10 mouse cellular contexts compared by ENCODE assay signal in genomic region chr9:45550662-45551061, GRCm38 (mm10).
A peak's percentile ranks its signal among the peaks of the same experiment; 100 is the strongest.
DNase-seq lines count a peak whose midpoint lies in the region; ATAC-seq and TF ChIP-seq lines count a peak whose summit lies in the region.
"Had no signal": no experiment of that assay in that cellular context is flagged by ENCODE, and none has a peak within 500 bp of the region (broad histone marks: within the 10 kb centered on the region; RNA-seq: fewer than 3 reads in every experiment).

No protein-coding gene starts in this region.

- no peaks in the 10 kb centered on the region for H3K36me3 ChIP-seq in forebrain, embryonic 13.5 days (ENCODE audit: poor library complexity, severe bottlenecking)
- H3K36me3 ChIP-seq in midbrain, embryonic 14.5 days (ENCODE audit: control insufficient read depth, insufficient read depth, low read length) = no peaks in the 10 kb centered on the region
- no peaks in the 10 kb centered on the region for H3K36me3 ChIP-seq in stomach, postnatal 0 days (ENCODE audit: control insufficient read depth, insufficient read depth, low read length)
- H3K36me3 ChIP-seq: kidney, embryonic 15.5 days; liver, embryonic 15.5 days had no signal

- H3K4me3 ChIP-seq in forebrain, embryonic 13.5 days = no peak overlapping the region
- no peak overlapping the region for H3K4me3 ChIP-seq in midbrain, embryonic 14.5 days (replicated peaks; ENCODE audit: low read depth, low read length)
- H3K4me3 ChIP-seq in stomach, postnatal 0 days (ENCODE audit: low read depth, low read length) = no peak overlapping the region
- H3K4me3 ChIP-seq: kidney, embryonic 15.5 days; liver, embryonic 15.5 days had no signal

- no peak for TF ChIP-seq CTCF in stomach, postnatal 0 days (IDR thresholded peaks at IDR 0.05; ENCODE audit: low read depth)

- peak; percentile 62 for DNase-seq in layer of hippocampus, adult 9-11 months
- no peak for DNase-seq in layer of hippocampus, postnatal 14 days (ENCODE audit: low spot score in 2 of 2)
- DNase-seq in cerebellum, adult 11-12 months = peak; percentile 89
- DNase-seq in midbrain, embryonic 14.5 days = no peak
- DNase-seq in stomach, postnatal 0 days (ENCODE audit: low spot score) = no peak
- no peak for DNase-seq in heart, adult 8-10 months (ENCODE audit: low spot score)

- 51% methylated on average over 4 of the region's 4 CpGs for WGBS in forebrain, embryonic 13.5 days
- WGBS in midbrain, embryonic 14.5 days = 63% methylated on average over 4 of the region's 4 CpGs
- WGBS in stomach, postnatal 0 days = 81% methylated on average over 4 of the region's 4 CpGs

- H3K9ac ChIP-seq in forebrain, embryonic 13.5 days = no peak overlapping the region
- no peak overlapping the region for H3K9ac ChIP-seq in midbrain, embryonic 14.5 days (replicated peaks; ENCODE audit: low read length)
- no peak overlapping the region for H3K9ac ChIP-seq in stomach, postnatal 0 days (ENCODE audit: low read length)
- H3K9ac ChIP-seq: kidney, embryonic 15.5 days; liver, embryonic 15.5 days had no signal

- no peak for TF ChIP-seq EP300 in stomach, postnatal 0 days (optimal IDR thresholded peaks at IDR 0.05)

- ATAC-seq in forebrain, embryonic 13.5 days = peak; percentile 48
- no peak for ATAC-seq in midbrain, embryonic 14.5 days (ENCODE audit: low FRiP score, low TSS enrichment)
- no peak for ATAC-seq in stomach, postnatal 0 days (ENCODE audit: low FRiP score, low TSS enrichment)
- no peak for ATAC-seq in frontal cortex, adult (ENCODE audit: low TSS enrichment)

- H3K4me1 ChIP-seq in forebrain, embryonic 13.5 days = peaks cover 47% of the 10 kb centered on the region
- H3K4me1 ChIP-seq in midbrain, embryonic 14.5 days (ENCODE audit: control insufficient read depth, insufficient read depth, low read length) = peaks cover 34% of the 10 kb centered on the region
- H3K4me1 ChIP-seq in stomach, postnatal 0 days (replicated peaks; ENCODE audit: control insufficient read depth, insufficient read depth) = no peaks in the 10 kb centered on the region

- no peak overlapping the region for H3K4me2 ChIP-seq in forebrain, embryonic 13.5 days
- H3K4me2 ChIP-seq in midbrain, embryonic 14.5 days (ENCODE audit: low read length) = no peak overlapping the region
- H3K4me2 ChIP-seq in stomach, postnatal 0 days (replicated peaks; ENCODE audit: low read depth) = no peak overlapping the region
- H3K4me2 ChIP-seq: kidney, embryonic 15.5 days; liver, embryonic 15.5 days had no signal

- no peaks in the 10 kb centered on the region for H3K9me3 ChIP-seq in forebrain, embryonic 13.5 days (replicated peaks)
- H3K9me3 ChIP-seq in midbrain, embryonic 14.5 days (ENCODE audit: control insufficient read depth, low read length) = no peaks in the 10 kb centered on the region
- no peaks in the 10 kb centered on the region for H3K9me3 ChIP-seq in stomach, postnatal 0 days (ENCODE audit: control insufficient read depth, low read length)
- H3K9me3 ChIP-seq: kidney, embryonic 15.5 days; liver, embryonic 15.5 days had no signal

- no peaks in the 10 kb centered on the region for H3K27me3 ChIP-seq in forebrain, embryonic 13.5 days
- H3K27me3 ChIP-seq in midbrain, embryonic 14.5 days (ENCODE audit: control insufficient read depth, insufficient read depth, low read length) = no peaks in the 10 kb centered on the region
- no peaks in the 10 kb centered on the region for H3K27me3 ChIP-seq in stomach, postnatal 0 days (ENCODE audit: control insufficient read depth, insufficient read depth, low read length)
- H3K27me3 ChIP-seq: kidney, embryonic 15.5 days; liver, embryonic 15.5 days had no signal

- H3K27ac ChIP-seq in forebrain, embryonic 13.5 days = peak overlapping the region; percentile 82
- peak overlapping the region; percentile 62 for H3K27ac ChIP-seq in midbrain, embryonic 14.5 days (replicated peaks; ENCODE audit: low read depth, low read length)
- H3K27ac ChIP-seq in stomach, postnatal 0 days (replicated peaks) = no peak overlapping the region
- H3K27ac ChIP-seq: kidney, embryonic 15.5 days; liver, embryonic 15.5 days had no signal

Comparison
In these comparisons a context has a peak if more than half of its experiments do, and no peak if none do; other contexts are left out.
1. DNase-seq: peak in layer of hippocampus, adult 9-11 months (single experiment) and cerebellum, adult 11-12 months (single experiment); none in layer of hippocampus, postnatal 14 days (0 of 2), midbrain, embryonic 14.5 days (single experiment), stomach, postnatal 0 days (single experiment) and heart, adult 8-10 months (single experiment).